Mouse (Mus musculus) adrenal gland, postnatal 36 days (tissue): Measurements from ENCODE around the gene 2310033P09Rik. TPM values are rescaled to one million over a fixed set of nuclear protein-coding genes. Genes with fewer than 3 reads are reported as not detected.

Source experiments
- DNase-seq, 2 experiments: peaks; one replicate each; pipeline ENCODE4 v3.0.0; 2021; ENCODE audit warnings: mixed read lengths in 1 of 2
- total RNA-seq, 2 experiments: library from RNA; stranded (reverse); gene quantifications; 2 replicates each; pipeline ENCODE4 v1.2.3; 2021

Gene 2310033P09Rik
- total RNA-seq, 2 experiments from 2014 or later = 25.2 to 29.2 TPM

DNA sequence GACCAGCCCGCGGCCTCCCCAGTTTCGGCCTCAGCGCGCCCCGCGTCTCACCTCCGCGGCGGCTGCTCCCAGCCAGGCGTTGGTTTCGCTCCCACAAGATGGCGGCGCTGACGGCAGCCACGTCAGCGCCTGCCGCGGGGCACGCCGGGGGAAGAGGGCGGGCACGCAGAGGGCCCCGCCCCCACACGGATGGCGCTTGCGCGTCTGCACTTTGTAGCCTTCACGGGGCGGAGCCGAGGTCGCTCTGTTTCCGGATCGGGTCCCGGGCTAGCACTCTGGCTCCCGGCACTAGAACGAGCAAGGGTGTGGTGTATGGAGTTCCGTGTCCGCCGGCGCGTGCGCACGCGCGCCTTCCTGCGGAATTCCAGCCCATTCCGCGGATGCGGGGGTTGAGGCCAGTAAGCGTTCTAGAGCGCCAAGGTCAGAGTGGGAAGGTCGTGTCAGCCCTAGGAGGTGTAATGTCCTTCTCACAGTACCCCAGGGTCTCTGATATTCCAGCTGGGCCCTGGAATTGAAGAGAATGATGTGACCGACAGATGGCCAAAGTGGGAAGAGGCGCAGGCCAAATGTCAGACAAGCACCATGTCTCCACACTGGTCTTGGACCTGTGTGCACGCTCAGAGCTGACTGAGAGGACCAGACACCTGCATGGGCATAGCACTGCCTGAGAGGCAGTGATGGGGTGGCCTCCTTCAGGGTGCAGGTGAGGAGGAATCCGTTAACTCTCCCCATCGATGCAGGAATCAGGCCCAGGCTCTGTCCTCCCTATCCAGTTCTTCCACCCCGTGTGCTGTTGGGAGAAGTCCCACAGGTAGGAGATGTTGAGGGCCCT lies 20.2 kb downstream of the 2310033P09Rik start, which contains the start of gene Arf1:
Gene Arf1 (minus strand): TSS at position 149 of the 832 bp plus-strand sequence.
- DNase-seq = peak; percentile 96 to 99

DNA sequence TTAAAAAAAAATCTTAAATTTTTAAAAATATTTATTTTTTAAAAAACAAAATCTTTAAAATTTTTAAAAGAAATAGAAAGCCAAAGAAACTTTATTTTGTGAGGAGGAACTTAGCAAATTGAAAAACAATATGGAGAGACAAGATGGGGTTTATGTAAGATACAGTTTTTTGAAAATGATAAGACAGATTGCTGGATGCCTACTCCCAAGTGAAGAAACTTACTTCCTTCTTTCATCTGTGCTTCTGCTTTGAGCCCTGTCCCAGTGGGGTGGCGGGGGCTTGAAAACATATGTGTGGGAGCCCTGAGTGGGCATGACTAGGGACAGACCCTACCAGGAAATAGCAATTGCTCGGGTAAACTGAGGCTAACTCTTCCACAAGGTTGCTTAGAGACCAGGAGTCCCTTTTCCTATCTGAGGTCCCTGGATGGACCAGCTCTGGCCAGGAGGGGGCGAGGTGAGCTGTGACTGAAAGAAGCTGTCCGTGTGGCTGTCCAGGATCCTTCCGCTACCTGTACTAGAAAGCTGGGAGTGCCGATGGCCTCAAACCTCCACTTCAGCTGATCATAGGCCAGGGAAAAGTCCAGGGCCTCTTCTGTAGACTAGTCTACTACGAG lies 22.1 kb downstream of the 2310033P09Rik start:
- DNase-seq = peak; percentile 72 to 84

DNA sequence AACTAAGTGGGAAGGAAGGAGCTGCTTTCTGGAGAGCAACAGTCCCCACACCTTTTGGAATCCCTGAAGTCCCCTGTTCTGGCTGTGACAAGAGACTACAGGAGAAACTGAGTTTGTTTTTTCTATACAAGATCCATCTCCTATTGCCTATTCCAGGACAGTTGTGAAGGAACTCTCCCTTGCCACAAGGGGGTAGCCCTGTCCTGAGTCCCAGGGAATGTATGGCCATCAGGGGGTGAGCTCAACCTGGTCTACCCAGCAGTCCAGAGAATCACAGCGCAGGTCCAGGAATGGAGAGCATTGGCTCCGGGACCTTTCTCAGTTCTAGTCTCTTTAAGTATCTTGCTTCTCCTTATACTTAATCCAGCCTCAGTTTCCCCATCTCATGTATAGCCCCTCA lies 24.7 kb downstream of the 2310033P09Rik start:
- DNase-seq = no peak

DNA sequence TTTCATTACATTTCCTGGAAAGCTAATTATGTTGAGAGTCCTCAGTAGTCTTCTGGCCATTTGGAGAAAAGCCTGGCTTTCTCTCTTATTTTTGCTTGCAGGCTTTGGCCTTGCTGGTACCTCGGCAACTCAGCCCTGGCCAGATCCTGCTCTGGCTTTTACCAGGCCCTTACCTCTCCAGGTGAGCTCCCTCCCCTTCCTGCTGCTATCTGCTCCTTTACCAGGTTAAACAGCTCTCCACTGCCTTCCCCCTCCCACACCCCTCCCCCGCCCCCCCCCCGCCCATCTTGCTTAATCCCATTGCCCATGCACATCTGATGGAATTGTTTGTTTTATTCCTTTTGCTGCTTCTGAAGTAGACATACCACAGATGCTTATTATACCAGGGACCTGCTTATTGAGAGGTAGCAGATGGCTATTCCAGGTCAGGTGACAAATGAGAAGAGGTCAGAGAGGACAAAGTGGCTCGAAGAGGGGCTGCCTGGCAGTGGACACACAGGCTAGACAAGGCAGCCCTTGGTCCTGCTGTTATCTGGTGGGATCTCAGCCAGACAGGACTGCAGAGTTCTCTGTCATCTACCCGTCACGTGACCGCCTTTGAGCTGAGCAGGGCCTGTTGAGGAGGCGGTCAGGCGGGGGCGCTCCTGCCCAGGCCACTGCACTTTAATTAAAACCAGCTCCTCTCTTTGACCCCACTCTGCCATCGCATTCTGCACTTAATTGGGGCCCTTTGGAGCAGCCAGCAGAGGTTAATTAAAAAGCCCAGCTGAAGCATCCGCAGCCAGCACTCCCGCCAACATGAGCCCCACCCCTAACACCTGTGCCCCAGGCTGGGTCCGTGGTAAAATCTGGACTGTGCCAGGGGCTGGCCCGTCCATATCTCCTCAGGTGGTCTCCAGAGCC lies 30.7 kb downstream of the 2310033P09Rik start:
- peak; percentile 85 to 90 for DNase-seq

DNA sequence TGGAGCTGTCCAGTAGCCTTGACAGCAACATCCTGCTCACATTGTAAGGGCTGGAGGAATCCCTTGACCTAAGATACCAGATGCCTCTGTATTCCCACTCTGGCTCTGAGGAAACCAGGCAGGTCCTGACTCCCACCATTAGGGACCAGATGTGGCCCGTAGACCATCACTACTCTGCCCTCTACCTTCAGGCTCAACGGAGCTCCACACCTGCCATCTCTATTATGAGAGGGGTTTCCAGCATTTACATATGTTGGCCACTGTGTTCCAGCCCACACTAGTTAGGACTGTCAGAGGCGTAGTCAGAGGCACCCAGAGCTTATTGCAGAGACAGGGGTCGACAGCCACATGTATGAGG lies 31.3 kb downstream of the 2310033P09Rik start:
- no peak for DNase-seq

DNA sequence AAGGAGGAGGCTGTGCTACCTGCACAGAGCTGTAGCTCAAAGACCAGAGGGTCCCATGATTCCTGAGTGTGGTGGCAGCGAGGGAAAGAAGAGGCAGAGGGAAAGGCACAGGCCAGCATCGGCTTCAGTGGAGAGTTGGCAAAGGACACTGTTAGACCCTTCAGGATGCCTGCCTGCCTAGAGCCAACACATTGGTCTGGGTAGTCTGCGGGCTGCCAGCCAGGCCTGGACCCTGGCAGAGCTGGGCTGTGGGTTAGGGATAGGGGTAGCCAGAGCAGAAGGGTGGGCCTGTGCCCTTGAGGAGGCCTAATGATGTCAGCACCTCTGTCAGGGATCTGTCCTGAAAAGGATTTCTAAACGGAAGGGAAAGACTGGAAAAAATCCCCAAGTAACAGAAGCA lies 31.7 kb downstream of the 2310033P09Rik start:
- no peak for DNase-seq

DNA sequence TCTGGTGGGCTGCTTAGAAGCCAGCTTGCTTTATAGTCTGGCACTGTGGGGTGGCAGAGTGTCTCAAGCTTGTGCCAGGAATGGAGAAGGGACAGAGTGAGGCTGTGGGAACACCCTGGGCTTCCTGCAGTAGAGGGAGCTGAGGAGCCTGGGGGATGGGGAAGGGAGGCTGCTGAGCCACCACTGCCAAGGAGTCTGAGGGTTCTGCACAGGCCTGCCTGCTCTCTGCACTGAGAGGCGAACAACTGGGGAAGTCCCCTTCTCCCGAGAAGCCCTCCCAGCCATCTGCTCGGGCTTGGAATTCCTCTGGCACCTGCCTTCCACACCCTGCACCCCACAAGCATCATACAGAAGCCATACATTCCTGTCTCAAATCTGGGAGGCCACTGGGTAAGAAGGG lies 33.7 kb downstream of the 2310033P09Rik start:
- DNase-seq = no peak

DNA sequence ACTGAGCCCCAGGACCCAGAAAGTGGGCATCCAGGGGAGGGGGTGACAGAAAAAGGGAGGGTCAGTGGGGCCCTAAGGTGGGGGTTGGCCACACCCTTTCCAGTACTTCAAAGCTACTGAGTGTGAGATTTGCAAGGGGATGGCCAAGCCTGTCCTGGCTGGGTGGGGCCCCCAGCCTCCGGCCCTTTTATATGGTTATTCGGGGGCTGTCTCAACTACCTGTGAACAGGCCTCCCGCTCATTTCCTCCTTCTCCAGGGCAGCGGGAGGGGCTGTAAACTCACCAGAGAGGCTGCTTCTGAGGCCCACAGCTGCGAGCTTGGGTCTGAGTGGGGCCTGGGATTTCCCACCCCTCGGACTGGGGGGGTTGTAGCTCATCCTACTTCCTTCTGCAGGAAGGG lies 35.7 kb downstream of the 2310033P09Rik start:
- DNase-seq = no peak

DNA sequence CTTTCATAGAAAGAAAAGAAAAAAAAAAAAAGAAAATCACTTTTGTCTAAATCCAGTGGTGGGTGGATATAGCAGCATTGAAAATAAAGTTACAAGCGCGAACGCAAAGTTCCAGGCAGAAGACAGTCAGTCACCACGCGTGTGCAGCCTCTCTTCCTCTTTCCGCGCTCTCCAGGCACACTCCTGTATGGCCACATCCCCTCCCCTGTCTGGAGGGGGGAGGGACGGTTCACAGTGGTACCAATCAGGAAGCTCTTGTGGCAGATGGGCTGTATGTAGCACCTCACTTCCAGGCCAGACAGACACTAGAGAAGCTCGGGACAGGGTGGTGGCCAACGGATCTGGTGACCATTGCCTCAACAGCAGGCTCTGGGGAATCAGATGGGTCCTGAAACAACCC lies 40.0 kb downstream of the 2310033P09Rik start:
- no peak for DNase-seq

DNA sequence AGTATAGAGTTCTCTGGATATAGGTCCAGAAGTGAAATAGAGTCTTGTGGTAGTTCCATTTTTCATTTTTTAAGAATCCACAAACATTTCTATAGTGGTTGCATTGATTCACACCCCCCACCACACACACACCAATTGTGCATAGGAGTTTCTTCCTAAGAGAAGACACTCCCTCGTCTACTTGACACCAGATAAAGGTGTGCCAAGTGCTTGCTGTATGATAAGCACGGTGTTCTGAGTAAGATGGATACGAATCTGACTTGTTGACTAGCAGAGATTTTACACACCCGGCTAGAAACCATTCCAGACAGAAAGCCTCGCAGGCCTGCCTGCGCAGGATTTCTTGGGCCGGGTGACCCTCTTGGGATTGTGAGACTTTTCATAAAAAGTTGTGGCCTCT lies 51.5 kb downstream of the 2310033P09Rik start:
- DNase-seq = no peak

Other genes starting within 250 kb of the 2310033P09Rik start
- 10 to 100 TPM; 23.7 to 25.5 TPM for gene Trim11, start 230.2 kb upstream of the 2310033P09Rik start, total RNA-seq
- under 1 TPM; 0.93 to 0.95 TPM for gene Obscn, start 71.9 kb upstream of the 2310033P09Rik start, total RNA-seq
- gene Iba57, start 44.6 kb upstream of the 2310033P09Rik start, total RNA-seq = 10 to 100 TPM; 18.5 to 22.2 TPM
- under 1 TPM; 0.40 TPM for gene Gjc2, start 25.1 kb upstream of the 2310033P09Rik start, total RNA-seq
- gene Guk1, start 16.1 kb upstream of the 2310033P09Rik start, total RNA-seq = 10 to 100 TPM; 62.2 to 68.3 TPM
- 10 to 100 TPM; 46.1 to 60.7 TPM for gene Mrpl55, start 5.8 kb upstream of the 2310033P09Rik start, total RNA-seq
- gene Arf1, start 19.9 kb downstream of the 2310033P09Rik start, total RNA-seq = 100 to 1,000 TPM; 461 to 465 TPM
- not detected for gene Wnt3a, start 82.4 kb downstream of the 2310033P09Rik start, total RNA-seq
- 1 to 10 TPM; 1.3 to 1.5 TPM for gene Wnt9a, start 98.6 kb downstream of the 2310033P09Rik start, total RNA-seq
- gene Prss38, start 167.3 kb downstream of the 2310033P09Rik start, total RNA-seq = not detected
- gene Jmjd4, start 241.7 kb downstream of the 2310033P09Rik start, total RNA-seq = 1 to 10 TPM; 9.2 to 9.3 TPM
- gene Snap47, start 242.9 kb downstream of the 2310033P09Rik start, total RNA-seq = 10 to 100 TPM; 79.3 to 92.5 TPM